8 mouse cellular contexts compared by ENCODE assay signal in genomic region chr17:88062860-88063580, GRCm38 (mm10). TPM values are rescaled to one million over a fixed set of nuclear protein-coding genes. Genes with fewer than 3 reads are reported as not detected.
DNase-seq lines count a peak whose midpoint lies in the region; ATAC-seq lines count a peak whose summit lies in the region.

No protein-coding gene starts in this region.

- 53% methylated on average over 8 of the region's 8 CpGs for WGBS in neural tube, embryonic 11.5 days
- WGBS in limb, embryonic 15.5 days, result 21% methylated on average over 8 of the region's 8 CpGs

- no peak for ATAC-seq in CD4-positive, CD25-positive, alpha-beta regulatory T cell, adult 4 months
- no peak for ATAC-seq in neural tube, embryonic 11.5 days (ENCODE audit: insufficient read depth, low FRiP score, low TSS enrichment)
- ATAC-seq in limb, embryonic 15.5 days (ENCODE audit: insufficient number of reproducible peaks, low FRiP score, low TSS enrichment, low read depth), result no peak

- no peak overlapping the region for H3K9ac ChIP-seq in neural tube, embryonic 11.5 days (ENCODE audit: low read length)
- no peak overlapping the region for H3K9ac ChIP-seq in limb, embryonic 15.5 days

- peak; percentile 41 for DNase-seq in CD4-positive, CD25-positive, alpha-beta regulatory T cell, adult 2 months (ENCODE audit: low read depth, low spot score)
- no peak for DNase-seq in neural tube, embryonic 11.5 days (ENCODE audit: low spot score)
- no peak for DNase-seq in neural tube, embryonic 10.5 days (ENCODE audit: extremely low spot score, low spot score)
- no peak for DNase-seq in frontal cortex, postnatal 14 days (ENCODE audit: low spot score in 2 of 2)
- no peak for DNase-seq in cerebellum, adult 9-10 months
- DNase-seq in frontal cortex, postnatal 25 days (ENCODE audit: low spot score in 2 of 2), result no peak

- no peak overlapping the region for H3K27ac ChIP-seq in neural tube, embryonic 11.5 days (ENCODE audit: low read depth, low read length)
- H3K27ac ChIP-seq in limb, embryonic 15.5 days, result no peak overlapping the region

- H3K4me2 ChIP-seq in neural tube, embryonic 11.5 days (ENCODE audit: low read depth), result peak overlapping the region; percentile 54
- peak overlapping the region; percentile 63 for H3K4me2 ChIP-seq in limb, embryonic 15.5 days

- H3K36me3 ChIP-seq in neural tube, embryonic 11.5 days (ENCODE audit: control insufficient read depth, insufficient read depth, low read length), result no peaks in the 10 kb centered on the region
- no peaks in the 10 kb centered on the region for H3K36me3 ChIP-seq in limb, embryonic 15.5 days

- peak overlapping the region; percentile 100 for H3K4me3 ChIP-seq in neural tube, embryonic 11.5 days (ENCODE audit: low read depth, low read length)
- peak overlapping the region; percentile 91 for H3K4me3 ChIP-seq in limb, embryonic 15.5 days

- 0 out of 2 replicates have a peak, but pooled peaks cover 2% of the 10 kb centered on the region for H3K4me1 ChIP-seq in neural tube, embryonic 11.5 days (ENCODE audit: control insufficient read depth, insufficient read depth, low read length)
- H3K4me1 ChIP-seq in limb, embryonic 15.5 days, result peaks cover 8% of the 10 kb centered on the region; the same call in 1 of the 2 replicates

- H3K27me3 ChIP-seq in neural tube, embryonic 11.5 days (ENCODE audit: control insufficient read depth, insufficient read depth, low read length), result no peaks in the 10 kb centered on the region
- H3K27me3 ChIP-seq in limb, embryonic 15.5 days, result no peaks in the 10 kb centered on the region

- H3K9me3 ChIP-seq in neural tube, embryonic 11.5 days (ENCODE audit: control insufficient read depth, low read length), result no peaks in the 10 kb centered on the region
- no peaks in the 10 kb centered on the region for H3K9me3 ChIP-seq in limb, embryonic 15.5 days

RNA-seq across cellular contexts. Expression of gene Fbxo11, which starts 2.1 kb away (rescaled TPM):
- 10 to 100 TPM; 19.2 to 31.1 TPM for polyA plus RNA-seq in CD4-positive, CD25-positive, alpha-beta regulatory T cell, adult 4 months (2017; shearing (Covaris generic))
- polyA plus RNA-seq in neural tube, embryonic 11.5 days (2014; fragmentation: Nextera tagmentation; extraction: Ambion mirVana), result 39.8 and 40.4 TPM in 2 replicates
- 15.7 and 18.2 TPM in 2 replicates for polyA plus RNA-seq in limb, embryonic 15.5 days (2015; fragmentation: Nextera tagmentation; extraction: Ambion mirVana)
